In the genomic region with DNA sequence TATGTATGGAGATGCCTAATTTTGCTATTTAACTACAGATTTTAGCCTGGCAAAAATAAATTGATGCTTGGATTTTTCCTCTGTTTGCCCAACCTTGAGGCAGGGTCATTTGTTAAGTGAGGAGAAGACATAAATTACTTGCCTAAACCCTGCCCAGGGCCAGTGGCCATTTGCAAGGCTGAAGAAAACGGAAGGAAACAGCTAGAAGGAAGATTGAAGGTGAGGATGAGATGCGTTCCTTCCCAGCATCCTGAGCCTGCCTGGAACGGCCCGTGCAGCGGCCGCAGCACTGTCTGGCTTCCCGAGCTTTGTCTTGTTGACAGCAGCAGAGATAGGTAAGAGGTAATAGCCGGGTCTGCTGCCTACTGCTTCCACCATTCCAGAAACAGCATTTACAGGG, we compare ENCODE assay signal across 27 mouse cellular contexts.
A peak's percentile ranks its signal among the peaks of the same experiment; 100 is the strongest.
DNase-seq lines count a peak whose midpoint lies in the region; ATAC-seq lines count a peak whose summit lies in the region.
"Had no signal": no experiment of that assay in that cellular context is flagged by ENCODE, and none has a peak within 500 bp of the region (broad histone marks: within the 10 kb centered on the region; RNA-seq: fewer than 3 reads in every experiment).

No protein-coding gene starts in this region.

- no peak for ATAC-seq in heart, embryonic 11.5 days (replicated peaks; ENCODE audit: insufficient number of reproducible peaks, low FRiP score, low TSS enrichment)
- ATAC-seq in neural tube, embryonic 13.5 days (ENCODE audit: low read depth): no peak
- ATAC-seq: forebrain, embryonic 14.5 days; inflammation-experienced regulatory T-cells, adult 6 months; Patski had no signal

- no peak overlapping the region for H3K4me2 ChIP-seq in heart, embryonic 11.5 days
- H3K4me2 ChIP-seq in neural tube, embryonic 13.5 days: no peak overlapping the region
- H3K4me2 ChIP-seq: embryonic facial prominence, embryonic 15.5 days; heart, embryonic 13.5 days; hindbrain, embryonic 15.5 days; limb, embryonic 12.5 days; liver, embryonic 15.5 days; lung, embryonic 14.5 days had no signal

- 20% methylated on average over 8 of the region's 8 CpGs for WGBS in heart, embryonic 11.5 days (ENCODE audit: insufficient replicate concordance)
- WGBS in neural tube, embryonic 13.5 days: 62% methylated on average over 8 of the region's 8 CpGs

- 0 out of 2 replicates have a peak overlapping the region, but pooled peaks have one; percentile 16 for H3K9ac ChIP-seq in heart, embryonic 11.5 days (ENCODE audit: low read depth, low read length)
- no peak overlapping the region for H3K9ac ChIP-seq in neural tube, embryonic 13.5 days
- H3K9ac ChIP-seq: embryonic facial prominence, embryonic 15.5 days; heart, embryonic 13.5 days; hindbrain, embryonic 15.5 days; limb, embryonic 12.5 days; liver, embryonic 15.5 days; lung, embryonic 14.5 days had no signal

- H3K36me3 ChIP-seq in heart, embryonic 11.5 days (ENCODE audit: control insufficient read depth, insufficient read depth, low read length): no peaks in the 10 kb centered on the region
- no peaks in the 10 kb centered on the region for H3K36me3 ChIP-seq in neural tube, embryonic 13.5 days
- H3K36me3 ChIP-seq: embryonic facial prominence, embryonic 15.5 days; heart, embryonic 13.5 days; hindbrain, embryonic 15.5 days; limb, embryonic 12.5 days; liver, embryonic 15.5 days had no signal

- intact Hi-C loops in heart, postnatal 25 days (cut with DNase I): no loop called here

- peak; percentile 59 for DNase-seq in adrenal gland, adult 2 months
- DNase-seq in adrenal gland, adult 8-10 months: no peak
- no peak for DNase-seq in heart, postnatal 25 days (ENCODE audit: low spot score)
- DNase-seq in neural tube, embryonic 10.5 days (ENCODE audit: extremely low spot score, low spot score): no peak
- DNase-seq in left cerebral cortex, adult 9 months (ENCODE audit: low spot score in 2 of 2): no peak
- DNase-seq: cerebellum, adult 18-20 months; cerebellum, postnatal 14 days; gastrocnemius, postnatal 36 days; heart, adult 18-20 months; heart, postnatal 10 days; kidney, adult 11 months; kidney, postnatal 14 days; lung, embryonic 14.5 days; lung, postnatal 14 days; right cerebral cortex, adult 18-20 months; spleen, adult 18-20 months; thymus, postnatal 14 days had no signal

- H3K27me3 ChIP-seq in heart, embryonic 11.5 days (ENCODE audit: control insufficient read depth, insufficient read depth, low read length): no peaks in the 10 kb centered on the region
- no peaks in the 10 kb centered on the region for H3K27me3 ChIP-seq in neural tube, embryonic 13.5 days
- H3K27me3 ChIP-seq: embryonic facial prominence, embryonic 15.5 days; hindbrain, embryonic 15.5 days had no signal

- no peak overlapping the region for H3K27ac ChIP-seq in heart, embryonic 11.5 days (ENCODE audit: low read depth, low read length)
- H3K27ac ChIP-seq in neural tube, embryonic 13.5 days (replicated peaks): peak overlapping the region; percentile 46; the same call in 1 of the 2 replicates
- H3K27ac ChIP-seq: embryonic facial prominence, embryonic 15.5 days; heart, embryonic 13.5 days; hindbrain, embryonic 15.5 days; limb, embryonic 12.5 days; liver, embryonic 15.5 days had no signal

- H3K4me1 ChIP-seq in heart, embryonic 11.5 days (ENCODE audit: control insufficient read depth, insufficient read depth, low read length): peaks cover 23% of the 10 kb centered on the region
- H3K4me1 ChIP-seq in neural tube, embryonic 13.5 days (replicated peaks): peaks cover 39% of the 10 kb centered on the region
- H3K4me1 ChIP-seq: embryonic facial prominence, embryonic 15.5 days had no signal

- H3K9me3 ChIP-seq in heart, embryonic 11.5 days (replicated peaks; ENCODE audit: control insufficient read depth, low read length): no peaks in the 10 kb centered on the region
- no peaks in the 10 kb centered on the region for H3K9me3 ChIP-seq in neural tube, embryonic 13.5 days
- H3K9me3 ChIP-seq: embryonic facial prominence, embryonic 15.5 days; heart, embryonic 13.5 days; hindbrain, embryonic 15.5 days; limb, embryonic 12.5 days; liver, embryonic 15.5 days had no signal

- H3K4me3 ChIP-seq in heart, embryonic 11.5 days (ENCODE audit: low read depth, low read length): no peak overlapping the region
- no peak overlapping the region for H3K4me3 ChIP-seq in neural tube, embryonic 13.5 days
- H3K4me3 ChIP-seq: embryonic facial prominence, embryonic 15.5 days; heart, embryonic 13.5 days; hindbrain, embryonic 15.5 days; limb, embryonic 12.5 days; liver, embryonic 15.5 days had no signal
